Mouse (Mus musculus): ENCODE data around the gene Tctex1d4.

Gene Tctex1d4

GRCm38 (mm10) chr4:117126675-117127290, at the start of gene Tctex1d4:
Gene Tctex1d4, plus strand, starts transcription at chr4:117126794.
- DNase-seq (ENCODE audit: inconsistent age in 2 of 2, low spot score in 1 of 2) = no peak

GRCm38 (mm10) chr4:117087948-117088640, 38.5 kb upstream of the Tctex1d4 start:
- DNase-seq (ENCODE audit: inconsistent age in 2 of 2, low spot score in 1 of 2) = peak in 1 of 2 experiments; percentile 70

DNA sequence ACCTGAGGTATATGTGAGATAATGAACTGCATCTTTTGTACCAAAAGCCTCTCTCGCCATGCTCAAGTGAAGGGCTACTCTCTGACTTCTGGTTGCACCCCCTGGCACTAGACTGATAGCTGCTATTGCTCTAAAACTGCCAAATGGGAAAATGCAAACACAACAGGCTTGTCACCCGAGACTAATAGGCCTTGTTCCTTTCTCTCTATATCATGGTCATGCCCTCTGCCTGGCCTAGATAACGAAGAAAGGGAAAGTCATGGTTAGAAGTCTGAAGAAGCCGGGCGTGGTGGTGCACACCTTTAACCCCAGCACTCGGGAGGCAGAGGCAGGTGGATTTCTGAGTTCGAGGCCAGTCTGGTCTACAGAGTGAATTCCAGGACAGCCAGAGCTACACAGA, 36.0 kb upstream of the Tctex1d4 start:
- no peak for DNase-seq (ENCODE audit: inconsistent age in 2 of 2, low spot score in 1 of 2)

GRCm38 (mm10) chr4:117094626-117095361, 31.8 kb upstream of the Tctex1d4 start:
- DNase-seq (ENCODE audit: inconsistent age in 2 of 2, low spot score in 1 of 2) = peak in 1 of 2 experiments; percentile 84

DNA sequence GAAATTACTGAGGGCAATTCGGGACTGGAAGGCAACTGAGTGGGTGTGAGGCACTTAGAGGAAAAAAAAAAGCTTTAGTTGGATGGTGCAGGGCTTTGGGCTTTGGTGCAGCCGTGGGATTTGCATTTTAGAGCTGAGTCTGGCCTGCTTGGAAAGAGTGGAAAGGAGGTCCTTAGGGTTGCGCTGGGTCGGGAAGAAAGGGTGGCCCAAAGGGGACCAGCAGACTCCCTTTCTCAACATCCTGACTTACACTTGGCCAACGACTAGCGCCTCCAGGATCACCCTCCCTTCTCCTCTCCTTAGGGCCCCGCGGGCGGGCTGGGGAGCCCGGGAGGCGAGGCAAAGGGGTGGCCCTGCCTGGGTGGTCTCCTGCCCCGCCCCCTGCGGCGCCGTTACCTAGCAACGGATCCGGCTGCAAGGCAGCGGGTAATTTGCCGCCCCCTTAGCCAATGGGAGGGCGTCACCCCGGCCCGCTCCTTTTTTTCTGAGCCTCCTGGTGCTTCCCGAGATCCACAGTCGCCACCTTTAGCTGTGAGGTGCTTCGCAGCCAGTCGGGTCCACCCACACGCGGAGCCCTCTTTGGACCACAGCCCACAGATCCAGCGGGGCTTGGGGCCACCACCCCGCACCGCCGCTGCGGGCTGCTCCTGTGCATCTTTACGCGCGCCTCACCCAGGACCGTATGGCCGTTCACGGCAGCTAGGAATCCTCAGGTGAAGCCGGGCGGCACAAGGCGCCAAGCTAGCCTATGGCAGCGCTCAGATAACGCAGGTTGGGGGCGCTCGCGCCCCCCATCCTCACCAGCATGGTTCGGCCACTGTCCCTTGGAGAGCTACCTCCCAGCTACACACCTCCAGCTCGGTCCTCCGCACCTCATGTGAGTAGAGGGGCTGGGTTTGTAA, 30.8 kb upstream of the Tctex1d4 start, which contains the start of gene Ptch2:
Gene Ptch2, plus strand, starts transcription at position 525 of the 902 bp plus-strand sequence.
- peak; percentile 68 to 81 for DNase-seq (ENCODE audit: inconsistent age in 2 of 2, low spot score in 1 of 2)

GRCm38 (mm10) chr4:117096666-117097065, 29.9 kb upstream of the Tctex1d4 start:
- peak in 1 of 2 experiments; percentile 74 for DNase-seq (ENCODE audit: inconsistent age in 2 of 2, low spot score in 1 of 2)

GRCm38 (mm10) chr4:117097969-117098763, 28.4 kb upstream of the Tctex1d4 start:
- peak in 1 of 2 experiments; percentile 73 for DNase-seq (ENCODE audit: inconsistent age in 2 of 2, low spot score in 1 of 2)

DNA sequence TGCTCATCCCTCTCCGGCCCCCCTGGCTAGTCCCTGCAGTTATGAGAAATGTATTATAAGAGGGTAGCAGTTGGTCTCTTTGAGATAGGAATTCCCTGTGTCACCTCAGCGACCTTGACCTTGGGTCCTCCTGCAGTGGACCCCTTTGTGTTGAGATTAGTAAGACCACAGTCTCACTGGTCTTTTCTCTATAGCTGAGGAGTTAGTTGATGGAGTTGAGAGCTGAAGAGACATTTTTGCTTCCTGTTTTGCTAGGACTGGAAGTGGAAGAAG, 27.9 kb upstream of the Tctex1d4 start:
- no peak for DNase-seq (ENCODE audit: inconsistent age in 2 of 2, low spot score in 1 of 2)

GRCm38 (mm10) chr4:117100036-117100435, 26.6 kb upstream of the Tctex1d4 start:
- DNase-seq (ENCODE audit: inconsistent age in 2 of 2, low spot score in 1 of 2) = no peak

DNA sequence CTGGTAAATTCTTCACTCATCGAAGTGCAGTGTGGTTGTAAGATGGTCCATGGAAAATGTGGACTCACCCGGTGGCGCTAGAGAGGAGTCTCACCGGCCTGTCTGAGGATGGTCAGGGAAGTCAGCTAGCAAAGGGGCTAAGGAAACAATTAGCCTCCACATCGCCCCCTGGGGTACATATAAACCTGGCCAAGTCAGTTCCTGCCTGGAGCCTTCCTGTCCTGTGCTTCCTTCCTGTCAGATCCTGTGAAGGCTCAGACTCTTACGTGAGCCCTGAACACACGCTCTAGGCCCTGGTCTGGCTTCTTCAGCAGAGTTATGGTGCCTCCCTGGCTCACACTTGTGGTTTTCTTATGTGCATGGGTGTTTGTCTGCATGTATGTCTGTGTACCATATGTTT, 25.4 kb upstream of the Tctex1d4 start:
- DNase-seq (ENCODE audit: inconsistent age in 2 of 2, low spot score in 1 of 2) = peak in 1 of 2 experiments; percentile 70

DNA sequence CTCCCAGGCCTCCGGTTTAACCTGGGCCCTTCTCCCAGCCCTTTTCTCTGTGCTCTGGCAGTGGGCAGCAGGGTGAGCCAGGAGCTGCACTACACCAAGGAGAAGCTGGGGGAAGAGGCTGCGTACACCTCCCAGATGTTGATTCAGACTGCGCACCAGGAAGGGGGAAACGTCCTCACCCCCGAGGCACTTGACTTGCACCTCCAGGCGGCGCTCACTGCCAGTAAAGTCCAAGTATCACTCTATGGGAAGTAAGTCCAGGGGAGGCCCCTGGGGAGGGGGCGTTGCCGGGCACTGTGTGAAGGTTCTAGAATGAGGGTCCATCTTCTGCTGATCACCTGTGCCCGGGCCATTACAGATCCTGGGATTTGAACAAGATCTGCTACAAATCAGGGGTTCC, 21.9 kb upstream of the Tctex1d4 start:
- DNase-seq (ENCODE audit: inconsistent age in 2 of 2, low spot score in 1 of 2) = no peak

DNA sequence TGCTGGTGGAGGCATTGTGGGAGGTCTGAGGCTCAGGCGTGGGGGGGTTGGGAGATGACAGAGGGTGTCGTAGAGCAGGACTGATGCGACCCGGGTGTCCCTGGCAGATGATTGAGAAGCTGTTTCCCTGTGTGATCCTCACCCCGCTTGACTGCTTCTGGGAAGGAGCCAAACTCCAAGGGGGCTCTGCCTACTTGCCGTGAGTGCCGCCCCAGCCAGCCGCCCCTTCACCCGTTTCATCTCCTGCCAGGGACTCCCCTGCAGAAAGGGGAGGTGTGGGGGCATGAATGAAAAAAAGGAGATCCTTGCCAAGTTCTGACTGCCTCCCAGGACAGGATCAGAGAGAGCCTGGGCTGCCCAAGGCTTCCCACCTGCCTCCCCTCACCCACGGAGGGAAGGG, 21.5 kb upstream of the Tctex1d4 start:
- DNase-seq (ENCODE audit: inconsistent age in 2 of 2, low spot score in 1 of 2) = peak in 1 of 2 experiments; percentile 49

DNA sequence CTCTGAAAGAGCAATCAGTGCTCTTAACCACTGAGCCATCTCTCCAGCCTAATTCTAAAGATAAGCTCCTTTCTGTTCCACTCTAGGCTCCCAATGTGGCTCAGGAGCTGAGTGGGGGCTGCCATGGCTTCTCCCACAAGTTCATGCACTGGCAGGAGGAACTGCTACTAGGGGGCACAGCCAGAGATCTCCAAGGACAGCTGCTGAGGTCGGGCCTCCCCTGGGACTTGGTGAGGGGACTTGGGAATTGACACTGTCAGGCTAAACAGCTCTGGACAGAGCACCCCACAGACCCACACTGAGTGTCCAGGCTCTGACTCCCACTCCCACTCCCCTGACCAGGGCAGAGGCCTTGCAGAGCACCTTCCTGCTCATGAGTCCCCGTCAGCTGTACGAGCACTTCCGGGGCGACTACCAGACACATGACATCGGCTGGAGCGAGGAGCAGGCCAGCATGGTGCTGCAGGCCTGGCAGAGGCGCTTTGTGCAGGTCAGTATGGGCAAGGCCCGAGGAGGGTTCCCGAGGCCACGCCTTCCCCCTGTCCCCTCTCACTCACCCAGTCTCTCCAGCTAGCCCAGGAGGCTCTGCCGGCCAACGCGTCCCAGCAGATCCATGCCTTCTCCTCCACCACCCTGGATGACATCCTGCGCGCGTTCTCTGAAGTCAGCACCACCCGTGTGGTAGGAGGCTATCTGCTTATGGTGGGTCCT, 18.6 kb upstream of the Tctex1d4 start:
- DNase-seq (ENCODE audit: inconsistent age in 2 of 2, low spot score in 1 of 2) = no peak

- DNase-seq (ENCODE audit: inconsistent age in 2 of 2, low spot score in 1 of 2) = peak in 1 of 2 experiments; percentile 8
Observed at GRCm38 (mm10) chr4:117108524-117108849, 18.1 kb upstream of the Tctex1d4 start.

DNA sequence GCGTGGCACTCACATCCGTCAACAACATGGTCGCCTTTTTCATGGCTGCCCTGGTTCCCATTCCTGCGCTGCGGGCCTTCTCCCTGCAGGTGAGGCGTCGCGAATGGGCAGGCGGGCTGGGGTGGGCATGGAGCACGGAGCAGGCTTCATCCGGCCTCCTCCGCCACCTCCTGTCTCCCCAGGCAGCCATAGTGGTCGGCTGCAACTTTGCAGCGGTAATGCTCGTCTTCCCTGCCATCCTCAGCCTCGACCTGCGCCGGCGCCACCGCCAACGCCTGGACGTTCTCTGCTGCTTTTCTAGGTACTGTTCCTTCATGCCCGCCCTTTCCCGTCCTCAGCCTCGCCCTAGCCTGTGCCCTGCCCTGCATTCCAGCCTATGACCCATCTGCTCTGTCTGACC, 17.3 kb upstream of the Tctex1d4 start:
- DNase-seq (ENCODE audit: inconsistent age in 2 of 2, low spot score in 1 of 2) = no peak

DNA sequence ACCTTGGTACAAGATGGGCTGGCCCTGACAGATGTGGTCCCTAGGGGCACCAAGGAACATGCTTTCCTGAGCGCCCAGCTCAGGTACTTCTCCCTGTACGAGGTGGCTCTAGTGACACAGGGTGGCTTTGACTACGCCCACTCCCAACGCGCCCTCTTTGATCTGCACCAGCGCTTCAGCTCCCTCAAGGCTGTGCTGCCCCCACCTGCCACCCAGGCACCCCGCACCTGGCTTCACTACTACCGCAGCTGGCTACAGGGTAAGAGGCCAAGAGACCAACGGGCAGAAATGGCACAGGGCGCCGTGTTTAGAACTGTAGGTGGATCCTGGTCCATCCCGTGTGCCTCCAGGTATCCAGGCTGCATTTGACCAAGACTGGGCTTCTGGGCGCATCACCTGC, 16.3 kb upstream of the Tctex1d4 start:
- no peak for DNase-seq (ENCODE audit: inconsistent age in 2 of 2, low spot score in 1 of 2)

DNA sequence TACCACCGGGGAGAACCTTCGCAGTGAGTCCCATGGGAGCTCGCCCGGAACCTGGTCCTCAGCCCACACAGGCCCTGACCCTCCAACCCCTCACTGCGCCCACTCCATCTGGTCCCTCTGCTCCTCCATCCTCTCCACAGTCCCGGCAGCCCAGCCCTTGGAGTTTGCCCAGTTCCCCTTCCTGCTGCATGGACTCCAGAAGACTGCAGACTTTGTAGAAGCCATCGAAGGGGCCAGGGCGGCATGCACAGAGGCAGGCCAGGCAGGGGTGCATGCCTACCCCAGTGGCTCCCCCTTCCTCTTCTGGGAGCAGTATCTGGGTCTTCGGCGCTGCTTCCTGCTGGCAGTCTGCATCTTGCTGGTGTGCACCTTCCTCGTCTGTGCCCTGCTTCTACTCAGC, 15.6 kb upstream of the Tctex1d4 start:
- no peak for DNase-seq (ENCODE audit: inconsistent age in 2 of 2, low spot score in 1 of 2)

DNA sequence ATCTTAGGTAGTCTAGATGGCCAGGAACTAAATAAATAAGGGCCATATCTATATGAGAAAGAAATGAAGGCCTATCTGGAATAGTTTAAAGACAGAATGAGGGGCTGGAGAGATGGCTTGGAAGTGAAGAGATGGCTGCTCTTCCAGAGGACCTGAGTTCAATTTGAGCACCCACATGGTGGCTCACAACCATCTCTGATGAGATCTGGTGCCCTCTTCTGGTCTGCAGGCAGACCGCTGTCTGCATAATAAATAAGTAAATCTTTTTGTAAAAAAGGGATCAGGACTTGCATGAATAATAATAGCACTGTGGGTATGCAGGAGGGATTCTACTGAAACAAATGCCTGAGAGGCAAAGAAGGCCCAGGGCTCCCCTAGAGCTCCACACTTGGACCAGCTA, 13.4 kb upstream of the Tctex1d4 start:
- DNase-seq (ENCODE audit: inconsistent age in 2 of 2, low spot score in 1 of 2) = no peak

GRCm38 (mm10) chr4:117115592-117115991, 11.0 kb upstream of the Tctex1d4 start:
- DNase-seq (ENCODE audit: inconsistent age in 2 of 2, low spot score in 1 of 2) = no peak

- DNase-seq (ENCODE audit: inconsistent age in 2 of 2, low spot score in 1 of 2) = no peak
Observed at GRCm38 (mm10) chr4:117117931-117118330, 8.7 kb upstream of the Tctex1d4 start.

Measured in adrenal gland, adult (tissue).